ENCODE assay signal across 15 mouse cellular contexts in genomic region chr5:137337190-137337589, GRCm38 (mm10). TPM values are rescaled to one million over a fixed set of nuclear protein-coding genes. Genes with fewer than 3 reads are reported as not detected.
DNase-seq lines count a peak whose midpoint lies in the region; ATAC-seq lines count a peak whose summit lies in the region.
"Had no signal": no experiment of that assay in that cellular context is flagged by ENCODE, and none has a peak within 500 bp of the region (broad histone marks: within the 10 kb centered on the region; RNA-seq: fewer than 3 reads in every experiment).

No protein-coding gene starts in this region.

- no peak overlapping the region for H3K4me3 ChIP-seq in forebrain, embryonic 10.5 days
- no peak overlapping the region for H3K4me3 ChIP-seq in forebrain, embryonic 16.5 days (replicated peaks; ENCODE audit: low read length)
- H3K4me3 ChIP-seq in hindbrain, embryonic 13.5 days, result no peak overlapping the region
- H3K4me3 ChIP-seq in hindbrain, embryonic 16.5 days (ENCODE audit: low read length), result no peak overlapping the region
- H3K4me3 ChIP-seq in embryonic facial prominence, embryonic 13.5 days, result no peak overlapping the region
- H3K4me3 ChIP-seq in liver, embryonic 16.5 days (ENCODE audit: low read depth, low read length), result no peak overlapping the region

- 0 out of 2 replicates have a peak overlapping the region, but pooled peaks have one; percentile 86 for H3K27ac ChIP-seq in forebrain, embryonic 10.5 days
- H3K27ac ChIP-seq in forebrain, embryonic 16.5 days (ENCODE audit: low read length), result no peak overlapping the region
- H3K27ac ChIP-seq in hindbrain, embryonic 13.5 days, result no peak overlapping the region
- no peak overlapping the region for H3K27ac ChIP-seq in hindbrain, embryonic 16.5 days (ENCODE audit: low read depth, low read length)
- H3K27ac ChIP-seq in embryonic facial prominence, embryonic 13.5 days, result no peak overlapping the region
- H3K27ac ChIP-seq in liver, embryonic 16.5 days (ENCODE audit: low read length), result peak overlapping the region; percentile 13
- H3K27ac ChIP-seq: limb, embryonic 15.5 days had no signal

- H3K4me1 ChIP-seq in forebrain, embryonic 10.5 days, result peaks cover 63% of the 10 kb centered on the region
- H3K4me1 ChIP-seq in forebrain, embryonic 16.5 days (replicated peaks; ENCODE audit: control insufficient read depth, insufficient read depth, low read length), result peaks cover 24% of the 10 kb centered on the region
- H3K4me1 ChIP-seq in hindbrain, embryonic 13.5 days (replicated peaks), result peaks cover 31% of the 10 kb centered on the region
- H3K4me1 ChIP-seq in hindbrain, embryonic 16.5 days (ENCODE audit: control insufficient read depth, insufficient read depth, low read depth, low read length), result peaks cover 18% of the 10 kb centered on the region
- H3K4me1 ChIP-seq in embryonic facial prominence, embryonic 13.5 days, result peaks cover 30% of the 10 kb centered on the region
- H3K4me1 ChIP-seq in liver, embryonic 16.5 days (ENCODE audit: control insufficient read depth, low read depth, low read length), result peaks cover 24% of the 10 kb centered on the region

- no peak for ATAC-seq in forebrain, embryonic 16.5 days
- no peak for ATAC-seq in hindbrain, embryonic 13.5 days (ENCODE audit: low FRiP score)
- no peak for ATAC-seq in hindbrain, embryonic 16.5 days
- no peak for ATAC-seq in embryonic facial prominence, embryonic 13.5 days (ENCODE audit: insufficient number of reproducible peaks, insufficient read depth, low FRiP score, low TSS enrichment, low read depth)
- no peak for ATAC-seq in liver, embryonic 16.5 days (ENCODE audit: low read depth)

- no peaks in the 10 kb centered on the region for H3K36me3 ChIP-seq in forebrain, embryonic 10.5 days (replicated peaks)
- no peaks in the 10 kb centered on the region for H3K36me3 ChIP-seq in forebrain, embryonic 16.5 days (ENCODE audit: control insufficient read depth, insufficient read depth)
- no peaks in the 10 kb centered on the region for H3K36me3 ChIP-seq in hindbrain, embryonic 13.5 days
- no peaks in the 10 kb centered on the region for H3K36me3 ChIP-seq in hindbrain, embryonic 16.5 days (ENCODE audit: control insufficient read depth, insufficient read depth, low read length)
- H3K36me3 ChIP-seq in embryonic facial prominence, embryonic 13.5 days, result no peaks in the 10 kb centered on the region
- H3K36me3 ChIP-seq in liver, embryonic 16.5 days (ENCODE audit: control insufficient read depth, insufficient read depth), result no peaks in the 10 kb centered on the region
- H3K36me3 ChIP-seq: limb, embryonic 15.5 days had no signal

- WGBS in forebrain, embryonic 10.5 days, result 66% methylated on average over 8 of the region's 8 CpGs
- WGBS in forebrain, embryonic 16.5 days, result 52% methylated on average over 8 of the region's 8 CpGs
- 66% methylated on average over 8 of the region's 8 CpGs for WGBS in hindbrain, embryonic 13.5 days
- WGBS in hindbrain, embryonic 16.5 days, result 62% methylated on average over 8 of the region's 8 CpGs
- 30% methylated on average over 8 of the region's 8 CpGs for WGBS in embryonic facial prominence, embryonic 13.5 days
- WGBS in liver, embryonic 16.5 days (ENCODE audit: insufficient replicate concordance), result 53% methylated on average over 8 of the region's 8 CpGs

- H3K9me3 ChIP-seq in forebrain, embryonic 10.5 days, result no peaks in the 10 kb centered on the region
- H3K9me3 ChIP-seq in forebrain, embryonic 16.5 days (ENCODE audit: control insufficient read depth, low read length), result no peaks in the 10 kb centered on the region
- H3K9me3 ChIP-seq in hindbrain, embryonic 13.5 days, result no peaks in the 10 kb centered on the region
- no peaks in the 10 kb centered on the region for H3K9me3 ChIP-seq in hindbrain, embryonic 16.5 days (ENCODE audit: control insufficient read depth, low read length)
- H3K9me3 ChIP-seq in embryonic facial prominence, embryonic 13.5 days, result no peaks in the 10 kb centered on the region
- no peaks in the 10 kb centered on the region for H3K9me3 ChIP-seq in liver, embryonic 16.5 days (replicated peaks; ENCODE audit: control insufficient read depth, low read length)
- H3K9me3 ChIP-seq: limb, embryonic 15.5 days had no signal

- H3K4me2 ChIP-seq in forebrain, embryonic 16.5 days (ENCODE audit: low read length), result no peak overlapping the region
- H3K4me2 ChIP-seq in hindbrain, embryonic 13.5 days, result no peak overlapping the region
- no peak overlapping the region for H3K4me2 ChIP-seq in hindbrain, embryonic 16.5 days (ENCODE audit: low read length)
- no peak overlapping the region; the same call in 1 of the 2 replicates for H3K4me2 ChIP-seq in embryonic facial prominence, embryonic 13.5 days
- no peak overlapping the region for H3K4me2 ChIP-seq in liver, embryonic 16.5 days (ENCODE audit: low read depth, low read length)
- H3K4me2 ChIP-seq: midbrain, embryonic 11.5 days had no signal

- no peak overlapping the region for H3K9ac ChIP-seq in forebrain, embryonic 16.5 days (replicated peaks; ENCODE audit: low read depth, low read length)
- 0 out of 2 replicates have a peak overlapping the region, but pooled peaks have one; percentile 1 for H3K9ac ChIP-seq in hindbrain, embryonic 13.5 days
- no peak overlapping the region for H3K9ac ChIP-seq in hindbrain, embryonic 16.5 days (ENCODE audit: low read depth, low read length)
- H3K9ac ChIP-seq in embryonic facial prominence, embryonic 13.5 days, result peak overlapping the region; percentile 6; the same call in 1 of the 2 replicates
- no peak overlapping the region for H3K9ac ChIP-seq in liver, embryonic 16.5 days (ENCODE audit: low read depth, low read length)
- H3K9ac ChIP-seq: limb, embryonic 15.5 days had no signal

- H3K27me3 ChIP-seq in forebrain, embryonic 10.5 days (ENCODE audit: poor library complexity, severe bottlenecking), result no peaks in the 10 kb centered on the region
- H3K27me3 ChIP-seq in forebrain, embryonic 16.5 days (replicated peaks; ENCODE audit: control insufficient read depth, insufficient read depth, low read length), result no peaks in the 10 kb centered on the region
- H3K27me3 ChIP-seq in hindbrain, embryonic 13.5 days, result no peaks in the 10 kb centered on the region
- H3K27me3 ChIP-seq in hindbrain, embryonic 16.5 days (replicated peaks; ENCODE audit: control insufficient read depth, insufficient read depth, low read length), result no peaks in the 10 kb centered on the region
- H3K27me3 ChIP-seq in embryonic facial prominence, embryonic 13.5 days, result no peaks in the 10 kb centered on the region
- no peaks in the 10 kb centered on the region for H3K27me3 ChIP-seq in liver, embryonic 16.5 days (ENCODE audit: control insufficient read depth, insufficient read depth, low read depth, low read length)
- H3K27me3 ChIP-seq: limb, embryonic 15.5 days had no signal

- DNase-seq in forebrain, embryonic 10.5 days (ENCODE audit: extremely low spot score, low spot score), result no peak
- DNase-seq in embryo, embryonic 9.5 days (ENCODE audit: extremely low spot score), result no peak
- DNase-seq in layer of hippocampus, adult 8-10 months (ENCODE audit: low spot score in 2 of 2), result no peak
- DNase-seq: adrenal gland, postnatal 14 days; cerebellum, adult 2 months; gastrocnemius, postnatal 36 days; thymus, adult 2 months had no signal

RNA-seq across cellular contexts. Expression of gene Slc12a9, which starts 3.8 kb away (rescaled TPM):
- polyA plus RNA-seq in forebrain, embryonic 10.5 days (2016; fragmentation: Nextera tagmentation; extraction: Ambion mirVana), result 10.6 and 11.8 TPM in 2 replicates
- polyA plus RNA-seq in forebrain, embryonic 16.5 days (2015; fragmentation: Nextera tagmentation; extraction: Ambion mirVana), result 17.7 and 26.0 TPM in 2 replicates
- 25.8 and 27.4 TPM in 2 replicates for polyA plus RNA-seq in hindbrain, embryonic 13.5 days (2015; fragmentation: Nextera tagmentation; extraction: Ambion mirVana)
- 24.5 and 26.7 TPM in 2 replicates for polyA plus RNA-seq in hindbrain, embryonic 16.5 days (2015; fragmentation: Nextera tagmentation; extraction: Ambion mirVana)
- polyA plus RNA-seq in embryonic facial prominence, embryonic 13.5 days (2015; fragmentation: Nextera tagmentation; extraction: Ambion mirVana), result 16.0 and 16.1 TPM in 2 replicates
- 2.8 and 3.0 TPM in 2 replicates for polyA plus RNA-seq in liver, embryonic 16.5 days (2015; fragmentation: Nextera tagmentation; extraction: Ambion mirVana)
- total RNA-seq in layer of hippocampus, adult 8-10 months (2022), result 10 to 100 TPM; 25.6 to 37.8 (median 32.0) TPM

RNA-seq across cellular contexts. Expression of gene Ephb4, which starts 12.7 kb away (rescaled TPM):
- polyA plus RNA-seq in forebrain, embryonic 10.5 days (2016; fragmentation: Nextera tagmentation; extraction: Ambion mirVana), result 31.9 and 33.5 TPM in 2 replicates
- polyA plus RNA-seq in forebrain, embryonic 16.5 days (2015; fragmentation: Nextera tagmentation; extraction: Ambion mirVana), result 6.1 and 8.1 TPM in 2 replicates
- 9.2 and 9.4 TPM in 2 replicates for polyA plus RNA-seq in hindbrain, embryonic 13.5 days (2015; fragmentation: Nextera tagmentation; extraction: Ambion mirVana)
- polyA plus RNA-seq in hindbrain, embryonic 16.5 days (2015; fragmentation: Nextera tagmentation; extraction: Ambion mirVana), result 5.8 and 9.2 TPM in 2 replicates
- 70.4 and 71.0 TPM in 2 replicates for polyA plus RNA-seq in embryonic facial prominence, embryonic 13.5 days (2015; fragmentation: Nextera tagmentation; extraction: Ambion mirVana)
- 7.3 and 9.1 TPM in 2 replicates for polyA plus RNA-seq in liver, embryonic 16.5 days (2015; fragmentation: Nextera tagmentation; extraction: Ambion mirVana)
- total RNA-seq in layer of hippocampus, adult 8-10 months (2022), result 1 to 10 TPM; 5.6 to 7.2 (median 5.9) TPM
- total RNA-seq: neutrophil, adult 5-6 weeks had no signal

RNA-seq across cellular contexts. Expression of gene Trip6, which starts 23.0 kb away (rescaled TPM):
- 70.3 and 73.0 TPM in 2 replicates for polyA plus RNA-seq in forebrain, embryonic 10.5 days (2016; fragmentation: Nextera tagmentation; extraction: Ambion mirVana)
- 17.0 and 17.9 TPM in 2 replicates for polyA plus RNA-seq in forebrain, embryonic 16.5 days (2015; fragmentation: Nextera tagmentation; extraction: Ambion mirVana)
- polyA plus RNA-seq in hindbrain, embryonic 13.5 days (2015; fragmentation: Nextera tagmentation; extraction: Ambion mirVana), result 19.2 and 20.0 TPM in 2 replicates
- 13.2 and 17.3 TPM in 2 replicates for polyA plus RNA-seq in hindbrain, embryonic 16.5 days (2015; fragmentation: Nextera tagmentation; extraction: Ambion mirVana)
- polyA plus RNA-seq in embryonic facial prominence, embryonic 13.5 days (2015; fragmentation: Nextera tagmentation; extraction: Ambion mirVana), result 106 TPM in 2 replicates
- polyA plus RNA-seq in liver, embryonic 16.5 days (2015; fragmentation: Nextera tagmentation; extraction: Ambion mirVana), result 9.3 and 9.6 TPM in 2 replicates
- total RNA-seq in layer of hippocampus, adult 8-10 months (2022), result 1 to 10 TPM; 6.1 to 8.0 (median 6.7) TPM

RNA-seq across cellular contexts. Expression of gene Srrt, which starts 29.7 kb away (rescaled TPM):
- polyA plus RNA-seq in forebrain, embryonic 10.5 days (2016; fragmentation: Nextera tagmentation; extraction: Ambion mirVana), result 205 and 209 TPM in 2 replicates
- polyA plus RNA-seq in forebrain, embryonic 16.5 days (2015; fragmentation: Nextera tagmentation; extraction: Ambion mirVana), result 119 and 125 TPM in 2 replicates
- polyA plus RNA-seq in hindbrain, embryonic 13.5 days (2015; fragmentation: Nextera tagmentation; extraction: Ambion mirVana), result 105 and 113 TPM in 2 replicates
- 88.1 and 100 TPM in 2 replicates for polyA plus RNA-seq in hindbrain, embryonic 16.5 days (2015; fragmentation: Nextera tagmentation; extraction: Ambion mirVana)
- 143 and 148 TPM in 2 replicates for polyA plus RNA-seq in embryonic facial prominence, embryonic 13.5 days (2015; fragmentation: Nextera tagmentation; extraction: Ambion mirVana)
- 68.0 and 69.7 TPM in 2 replicates for polyA plus RNA-seq in liver, embryonic 16.5 days (2015; fragmentation: Nextera tagmentation; extraction: Ambion mirVana)
- 100 to 1,000 TPM; 220 to 278 (median 242) TPM for total RNA-seq in layer of hippocampus, adult 8-10 months (2022)

RNA-seq across cellular contexts. Expression of gene Ufsp1, which starts 42.8 kb away (rescaled TPM):
- 10.3 and 10.4 TPM in 2 replicates for polyA plus RNA-seq in forebrain, embryonic 10.5 days (2016; fragmentation: Nextera tagmentation; extraction: Ambion mirVana)
- polyA plus RNA-seq in forebrain, embryonic 16.5 days (2015; fragmentation: Nextera tagmentation; extraction: Ambion mirVana), result 6.1 and 8.9 TPM in 2 replicates
- 12.9 and 14.1 TPM in 2 replicates for polyA plus RNA-seq in hindbrain, embryonic 13.5 days (2015; fragmentation: Nextera tagmentation; extraction: Ambion mirVana)
- 25.5 and 29.6 TPM in 2 replicates for polyA plus RNA-seq in hindbrain, embryonic 16.5 days (2015; fragmentation: Nextera tagmentation; extraction: Ambion mirVana)
- 5.4 and 5.6 TPM in 2 replicates for polyA plus RNA-seq in embryonic facial prominence, embryonic 13.5 days (2015; fragmentation: Nextera tagmentation; extraction: Ambion mirVana)
- 7.0 and 7.8 TPM in 2 replicates for polyA plus RNA-seq in liver, embryonic 16.5 days (2015; fragmentation: Nextera tagmentation; extraction: Ambion mirVana)
- total RNA-seq in layer of hippocampus, adult 8-10 months (2022), result 10 to 100 TPM in 3 of 4 experiments, 1 to 10 TPM in 1; 7.4 to 14.7 (median 12.7) TPM

Comparison
In these comparisons a context has a peak if more than half of its experiments do, and no peak if none do; other contexts are left out.
1. H3K27ac ChIP-seq: peak in forebrain, embryonic 10.5 days (single experiment) and liver, embryonic 16.5 days (single experiment); none in forebrain, embryonic 16.5 days (single experiment), hindbrain, embryonic 13.5 days (single experiment), hindbrain, embryonic 16.5 days (single experiment) and embryonic facial prominence, embryonic 13.5 days (single experiment).
2. H3K9ac ChIP-seq: peak in hindbrain, embryonic 13.5 days (single experiment) and embryonic facial prominence, embryonic 13.5 days (single experiment); none in forebrain, embryonic 16.5 days (single experiment), hindbrain, embryonic 16.5 days (single experiment) and liver, embryonic 16.5 days (single experiment).